Mouse (Mus musculus): ENCODE measurements at regions not wholly inside any gene's neighbourhood (a gene's known extent, or its start where the extent isn't known, plus 50 kb on each side); places are given as distances from the start of the nearest gene placed in this dataset.

GRCm38 (mm10) chr4:84805431-84805830 lies 78.7 kb upstream of the Cntln start:
- Histone ChIP-seq H3K36me3 (ENCODE audit: control insufficient read depth, insufficient read depth, low read length) (no peaks in the 10 kb centered on the region), H3K4me2 (ENCODE audit: low read length) (no peak overlapping the region), H3K9ac (ENCODE audit: low read length) (no peak overlapping the region), H3K4me3 (ENCODE audit: low read depth, low read length) (no peak overlapping the region), H3K27me3 (replicated peaks; ENCODE audit: control insufficient read depth, insufficient read depth, low read length) (no peaks in the 10 kb centered on the region), H3K4me1 (replicated peaks; ENCODE audit: control insufficient read depth, insufficient read depth, low read length) (no peaks in the 10 kb centered on the region), H3K27ac (ENCODE audit: low read depth) (no peak overlapping the region), H3K9me3 (ENCODE audit: control insufficient read depth, low read length) (no peaks in the 10 kb centered on the region)
- WGBS: 90% methylated on average over 2 of the region's 2 CpGs
- no peak for ATAC-seq (replicated peaks; ENCODE audit: low FRiP score, low TSS enrichment, low read depth)
- no peak for DNase-seq (ENCODE audit: low spot score)

- no peaks in the 10 kb centered on the region for H3K36me3 ChIP-seq (ENCODE audit: control insufficient read depth, insufficient read depth, low read length)
- ATAC-seq (replicated peaks; ENCODE audit: low FRiP score, low TSS enrichment, low read depth) (no peak), DNase-seq (ENCODE audit: low spot score) (no peak)
- no peaks in the 10 kb centered on the region for H3K27me3 ChIP-seq (replicated peaks; ENCODE audit: control insufficient read depth, insufficient read depth, low read length)
- H3K27ac ChIP-seq (ENCODE audit: low read depth): no peak overlapping the region
- no peaks in the 10 kb centered on the region for H3K9me3 ChIP-seq (ENCODE audit: control insufficient read depth, low read length)
- 79% methylated on average over 10 of the region's 10 CpGs for WGBS
- no peak overlapping the region for H3K4me2 ChIP-seq (ENCODE audit: low read length)
- no peak overlapping the region for H3K9ac ChIP-seq (ENCODE audit: low read length)
- no peaks in the 10 kb centered on the region for H3K4me1 ChIP-seq (replicated peaks; ENCODE audit: control insufficient read depth, insufficient read depth, low read length)
- no peak overlapping the region for H3K4me3 ChIP-seq (ENCODE audit: low read depth, low read length)
Measured at GRCm38 (mm10) chr4:84793156-84793919, 90.8 kb upstream of the Cntln start.

- H3K36me3 ChIP-seq (ENCODE audit: control insufficient read depth, insufficient read depth, low read length): no peaks in the 10 kb centered on the region
- WGBS: 62% methylated on average over 6 of the region's 6 CpGs
- ATAC-seq (replicated peaks; ENCODE audit: low FRiP score, low TSS enrichment, low read depth): no peak
- no peak for DNase-seq (ENCODE audit: low spot score)
- no peak overlapping the region for H3K27ac ChIP-seq (ENCODE audit: low read depth)
- H3K9ac ChIP-seq (ENCODE audit: low read length): no peak overlapping the region
- no peak overlapping the region for H3K4me3 ChIP-seq (ENCODE audit: low read depth, low read length)
- H3K27me3 ChIP-seq (replicated peaks; ENCODE audit: control insufficient read depth, insufficient read depth, low read length): no peaks in the 10 kb centered on the region
- no peaks in the 10 kb centered on the region for H3K9me3 ChIP-seq (ENCODE audit: control insufficient read depth, low read length)
- H3K4me2 ChIP-seq (ENCODE audit: low read length): no peak overlapping the region
- no peaks in the 10 kb centered on the region for H3K4me1 ChIP-seq (replicated peaks; ENCODE audit: control insufficient read depth, insufficient read depth, low read length)
Measured at GRCm38 (mm10) chr4:84786583-84786982, 97.5 kb upstream of the Cntln start.

GRCm38 (mm10) chr4:84768161-84768560 lies 93.1 kb upstream of the Bnc2 start:
- no peaks in the 10 kb centered on the region for H3K36me3 ChIP-seq (ENCODE audit: control insufficient read depth, insufficient read depth, low read length)
- WGBS: 9% methylated on average over 11 of the region's 11 CpGs
- H3K27me3 ChIP-seq (replicated peaks; ENCODE audit: control insufficient read depth, insufficient read depth, low read length): no peaks in the 10 kb centered on the region
- H3K4me2 ChIP-seq (ENCODE audit: low read length): peak overlapping the region; percentile 43
- H3K9me3 ChIP-seq (ENCODE audit: control insufficient read depth, low read length): no peaks in the 10 kb centered on the region
- peak; percentile 63 for DNase-seq (ENCODE audit: low spot score)
- H3K9ac ChIP-seq (ENCODE audit: low read length): no peak overlapping the region
- no peak overlapping the region for H3K27ac ChIP-seq (ENCODE audit: low read depth)
- no peak overlapping the region; the same call in 1 of the 2 replicates for H3K4me3 ChIP-seq (ENCODE audit: low read depth, low read length)
- H3K4me1 ChIP-seq (replicated peaks; ENCODE audit: control insufficient read depth, insufficient read depth, low read length): 0 out of 2 replicates have a peak, but pooled peaks cover 4% of the 10 kb centered on the region
- ATAC-seq (replicated peaks; ENCODE audit: low FRiP score, low TSS enrichment, low read depth): no peak

GRCm38 (mm10) chr4:84766708-84767425 lies 91.8 kb upstream of the Bnc2 start:
- H3K27me3 ChIP-seq (replicated peaks; ENCODE audit: control insufficient read depth, insufficient read depth, low read length): no peaks in the 10 kb centered on the region
- 67% methylated on average over 11 of the region's 11 CpGs for WGBS
- DNase-seq (ENCODE audit: low spot score): no peak
- H3K9me3 ChIP-seq (ENCODE audit: control insufficient read depth, low read length): no peaks in the 10 kb centered on the region
- no peaks in the 10 kb centered on the region for H3K36me3 ChIP-seq (ENCODE audit: control insufficient read depth, insufficient read depth, low read length)
- no peak overlapping the region for H3K27ac ChIP-seq (ENCODE audit: low read depth)
- H3K4me3 ChIP-seq (ENCODE audit: low read depth, low read length): no peak overlapping the region
- no peak for ATAC-seq (replicated peaks; ENCODE audit: low FRiP score, low TSS enrichment, low read depth)
- H3K4me2 ChIP-seq (ENCODE audit: low read length): no peak overlapping the region
- H3K9ac ChIP-seq (ENCODE audit: low read length): no peak overlapping the region
- H3K4me1 ChIP-seq (replicated peaks; ENCODE audit: control insufficient read depth, insufficient read depth, low read length): 0 out of 2 replicates have a peak, but pooled peaks cover 4% of the 10 kb centered on the region

GRCm38 (mm10) chr4:84757172-84757571 lies 82.1 kb upstream of the Bnc2 start:
- no peak overlapping the region for H3K4me2 ChIP-seq (ENCODE audit: low read length)
- no peaks in the 10 kb centered on the region for H3K36me3 ChIP-seq (ENCODE audit: control insufficient read depth, insufficient read depth, low read length)
- no peak for ATAC-seq (replicated peaks; ENCODE audit: low FRiP score, low TSS enrichment, low read depth)
- H3K9me3 ChIP-seq (ENCODE audit: control insufficient read depth, low read length): no peaks in the 10 kb centered on the region
- H3K27me3 ChIP-seq (replicated peaks; ENCODE audit: control insufficient read depth, insufficient read depth, low read length): no peaks in the 10 kb centered on the region
- no peak overlapping the region for H3K4me3 ChIP-seq (ENCODE audit: low read depth, low read length)
- DNase-seq (ENCODE audit: low spot score): no peak
- WGBS: 91% methylated on average over 5 of the region's 5 CpGs
- H3K9ac ChIP-seq (ENCODE audit: low read length): no peak overlapping the region
- no peak overlapping the region for H3K27ac ChIP-seq (ENCODE audit: low read depth)
- no peaks in the 10 kb centered on the region for H3K4me1 ChIP-seq (replicated peaks; ENCODE audit: control insufficient read depth, insufficient read depth, low read length)

- 65% methylated on average over 8 of the region's 8 CpGs for WGBS
- H3K4me2 ChIP-seq (ENCODE audit: low read length): no peak overlapping the region
- H3K9me3 ChIP-seq (ENCODE audit: control insufficient read depth, low read length): no peaks in the 10 kb centered on the region
- no peak overlapping the region for H3K4me3 ChIP-seq (ENCODE audit: low read depth, low read length)
- no peaks in the 10 kb centered on the region for H3K4me1 ChIP-seq (replicated peaks; ENCODE audit: control insufficient read depth, insufficient read depth, low read length)
- DNase-seq (ENCODE audit: low spot score) (no peak), ATAC-seq (replicated peaks; ENCODE audit: low FRiP score, low TSS enrichment, low read depth) (no peak)
- H3K27ac ChIP-seq (ENCODE audit: low read depth): no peak overlapping the region
- H3K27me3 ChIP-seq (replicated peaks; ENCODE audit: control insufficient read depth, insufficient read depth, low read length): no peaks in the 10 kb centered on the region
- no peaks in the 10 kb centered on the region for H3K36me3 ChIP-seq (ENCODE audit: control insufficient read depth, insufficient read depth, low read length)
- H3K9ac ChIP-seq (ENCODE audit: low read length): no peak overlapping the region
Measured at GRCm38 (mm10) chr4:84752613-84753185, 77.6 kb upstream of the Bnc2 start.

GRCm38 (mm10) chr4:84741301-84741700 lies 66.2 kb upstream of the Bnc2 start:
- Histone ChIP-seq H3K4me3 (ENCODE audit: low read depth, low read length) (no peak overlapping the region), H3K36me3 (ENCODE audit: control insufficient read depth, insufficient read depth, low read length) (no peaks in the 10 kb centered on the region), H3K9me3 (ENCODE audit: control insufficient read depth, low read length) (no peaks in the 10 kb centered on the region), H3K9ac (ENCODE audit: low read length) (no peak overlapping the region), H3K27me3 (replicated peaks; ENCODE audit: control insufficient read depth, insufficient read depth, low read length) (no peaks in the 10 kb centered on the region), H3K4me1 (replicated peaks; ENCODE audit: control insufficient read depth, insufficient read depth, low read length) (no peaks in the 10 kb centered on the region), H3K4me2 (ENCODE audit: low read length) (no peak overlapping the region), H3K27ac (ENCODE audit: low read depth) (no peak overlapping the region)
- DNase-seq (ENCODE audit: low spot score) (no peak), ATAC-seq (replicated peaks; ENCODE audit: low FRiP score, low TSS enrichment, low read depth) (no peak)
- 28% methylated on average over 2 of the region's 2 CpGs for WGBS
